Mouse (Mus musculus) stomach, postnatal 0 days (tissue): Measurements from ENCODE around the gene Sorcs1.

Source experiments
- CTCF ChIP-seq: IDR thresholded peaks from 2 replicates; pipeline ENCODE4 v1.5.1; 2016; ENCODE audit warnings: antibody characterized with exemption, low read depth, mild to moderate bottlenecking, moderate library complexity
- EP300 ChIP-seq: optimal IDR thresholded peaks from 2 replicates; pipeline ENCODE3; 2016; ENCODE audit warnings: antibody characterized with exemption

DNA sequence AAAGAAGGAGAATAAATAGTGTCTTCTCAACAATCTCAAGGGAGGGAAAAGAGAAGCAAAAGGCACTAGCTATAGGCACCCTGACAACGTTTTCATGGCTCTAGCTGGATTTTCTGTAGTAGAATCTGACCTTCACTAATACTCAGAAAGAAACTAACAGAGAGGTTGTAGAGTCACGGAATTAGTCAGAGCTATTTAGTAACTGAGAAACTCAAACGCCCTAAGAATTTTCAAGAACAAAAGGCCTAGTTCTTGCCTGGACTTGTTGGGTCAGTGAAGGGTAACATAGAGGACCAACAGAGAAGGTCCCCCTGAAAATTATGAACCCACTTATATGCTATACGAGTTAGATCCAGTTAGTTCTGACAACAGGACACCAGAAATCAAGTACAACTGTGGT is 81.1 kb downstream of the Sorcs1 start:
- TF ChIP-seq CTCF (no peak), EP300 (no peak)
